Mouse (Mus musculus) C2C12 (cell line): ENCODE data around the gene Babam2. TPM values are rescaled to one million over a fixed set of nuclear protein-coding genes. Genes with fewer than 3 reads are reported as not detected.
A peak's percentile ranks its signal among the peaks of the same experiment; 100 is the strongest.

Experiments
- H3K27me3 ChIP-seq: one replicate; pipeline ENCODE4 v1.6.1; 2011; ENCODE audit not compliant: control insufficient read depth, insufficient read depth, insufficient read length
- H3K36me3 ChIP-seq: one replicate; pipeline ENCODE4 v1.6.1; 2011; ENCODE audit not compliant: control insufficient read depth, insufficient read depth
- H3K4me3 ChIP-seq: one replicate; pipeline ENCODE4 v1.5.1; 2011; ENCODE audit warnings: mild to moderate bottlenecking, control low read depth; ENCODE audit not compliant: poor library complexity, insufficient read depth, severe bottlenecking
- H3K79me2 ChIP-seq: one replicate; pipeline ENCODE4 v1.6.1; 2011; ENCODE audit not compliant: control insufficient read depth, insufficient read depth
- H3K79me3 ChIP-seq: one replicate; pipeline ENCODE4 v1.6.1; 2011; ENCODE audit warnings: low read depth, control low read depth
- H3ac ChIP-seq: one replicate; pipeline ENCODE3; 2011; ENCODE audit warnings: low read depth; ENCODE audit not compliant: control insufficient read depth, insufficient read length
- CEBPB ChIP-seq: IDR thresholded peaks from one replicate; pipeline ENCODE4 v1.6.1; 2011; ENCODE audit warnings: low read depth, mild to moderate bottlenecking, control low read depth, moderate library complexity
- CTCF ChIP-seq: IDR thresholded peaks from one replicate; pipeline ENCODE4 v1.5.1; 2011; ENCODE audit not compliant: control insufficient read depth, insufficient read depth, insufficient read length
- FOSL1 ChIP-seq: IDR thresholded peaks from one replicate; pipeline ENCODE4 v1.8.0; 2011; ENCODE audit warnings: mild to moderate bottlenecking, low read length; ENCODE audit not compliant: poor library complexity, insufficient read depth, severe bottlenecking
- MAX ChIP-seq: IDR thresholded peaks from one replicate; pipeline ENCODE4 v1.6.1; 2011; ENCODE audit warnings: mild to moderate bottlenecking, control low read depth
- MYOD1 ChIP-seq: IDR thresholded peaks from one replicate; pipeline ENCODE4 v1.6.1; 2011; ENCODE audit warnings: low read depth; ENCODE audit not compliant: control insufficient read depth, insufficient read length
- MYOG ChIP-seq: IDR thresholded peaks from one replicate; pipeline ENCODE4 v1.6.1; 2011; ENCODE audit not compliant: control insufficient read depth, insufficient read length; ENCODE audit errors: extremely low read depth
- USF1 ChIP-seq: IDR thresholded peaks from one replicate; pipeline ENCODE4 v1.6.1; 2011; ENCODE audit warnings: low read depth, mild to moderate bottlenecking, control low read depth, moderate library complexity
- polyA plus RNA-seq: library from polyadenylated mRNA; unstranded; fragments of >200 nt; fragmentation: generic; extraction: Trizol; gene quantifications from one replicate; pipeline ENCODE4 v1.2.1, GENCODE M21; 2012; ENCODE audit warnings: missing spikeins

Gene Babam2
- polyA plus RNA-seq, 1 experiment: 36.0 TPM

DNA sequence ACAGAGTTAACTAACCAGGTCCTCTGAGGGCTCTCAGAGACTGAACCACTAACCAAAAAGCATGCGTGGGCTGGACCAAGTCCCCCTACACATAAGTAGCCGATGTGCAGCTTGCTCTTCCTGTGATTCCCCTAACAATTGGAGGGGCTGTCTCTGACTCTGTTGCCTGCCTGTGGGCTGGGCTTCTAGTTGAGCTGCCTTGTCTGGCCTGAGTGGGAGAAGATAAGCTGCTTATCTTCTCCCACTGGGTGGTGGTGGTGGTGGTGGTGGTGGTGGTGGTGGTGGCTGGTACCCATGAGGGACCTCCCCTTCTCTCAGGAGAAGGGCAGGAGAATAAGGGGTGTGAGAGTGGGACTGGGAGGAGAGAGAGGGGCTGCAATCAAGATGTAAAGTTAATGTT lies 11.4 kb upstream of the Babam2 start:
- Histone ChIP-seq H3K79me2 (no peaks in the 10 kb centered on the region), H3K36me3 (no peaks in the 10 kb centered on the region), H3ac (no peak overlapping the region), H3K79me3 (no peaks in the 10 kb centered on the region), H3K4me3 (no peak overlapping the region), H3K27me3 (no peaks in the 10 kb centered on the region)
- TF ChIP-seq MAX (no peak), CEBPB (no peak), MYOG (no peak), CTCF (no peak), USF1 (no peak), FOSL1 (no peak), MYOD1 (no peak)

- Histone ChIP-seq H3K27me3 (no peaks in the 10 kb centered on the region), H3K79me3 (no peaks in the 10 kb centered on the region), H3ac (no peak overlapping the region), H3K4me3 (no peak overlapping the region), H3K36me3 (no peaks in the 10 kb centered on the region), H3K79me2 (no peaks in the 10 kb centered on the region)
- TF ChIP-seq MYOG: no peak
- no peak for TF ChIP-seq MYOD1
- no peak for TF ChIP-seq CTCF
Measured at GRCm38 (mm10) chr5:31687972-31688371, 9.5 kb upstream of the Babam2 start.

DNA sequence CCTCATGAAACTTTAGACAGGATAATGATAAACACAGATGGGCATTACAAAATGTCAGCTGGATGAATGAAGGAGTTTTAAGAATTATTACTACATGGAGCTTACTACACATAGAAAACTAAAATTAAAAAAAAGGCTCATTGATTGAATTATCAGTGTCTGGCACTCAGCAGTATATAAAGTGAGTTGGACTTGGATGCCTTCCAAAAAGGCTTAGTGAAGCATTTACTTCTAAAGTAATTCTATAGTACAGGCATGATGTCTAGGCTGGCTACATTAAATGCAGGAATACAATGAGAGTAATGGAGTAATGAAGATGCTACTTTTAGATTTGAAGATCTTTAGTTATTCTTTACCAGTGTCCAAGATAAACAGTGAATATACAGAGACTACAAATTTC lies 4.3 kb upstream of the Babam2 start:
- TF ChIP-seq MYOD1 (no peak), MAX (no peak), MYOG (no peak), CTCF (no peak), CEBPB (no peak), USF1 (no peak)
- no peak overlapping the region for H3ac ChIP-seq
- no peaks in the 10 kb centered on the region for H3K36me3 ChIP-seq
- no peaks in the 10 kb centered on the region for H3K27me3 ChIP-seq
- H3K79me3 ChIP-seq: no peaks in the 10 kb centered on the region
- no peak overlapping the region for H3K4me3 ChIP-seq
- H3K79me2 ChIP-seq: peaks cover 8% of the 10 kb centered on the region

- Histone ChIP-seq H3ac (peak within 1 kb of the TSS; percentile 79), H3K79me2 (peaks cover 8% of the 10 kb centered on the region), H3K4me3 (peak within 1 kb of the TSS; percentile 59), H3K27me3 (no peaks in the 10 kb centered on the region), H3K36me3 (peaks cover 4% of the 10 kb centered on the region), H3K79me3 (peaks cover 2% of the 10 kb centered on the region)
- TF ChIP-seq MAX (no peak), MYOG (no peak), CTCF (no peak), USF1 (no peak), FOSL1 (no peak), CEBPB (no peak), MYOD1 (no peak)
Measured at GRCm38 (mm10) chr5:31696971-31697643, 377 bp upstream of the Babam2 start, which contains the start of gene Rbks. Gene Rbks (minus strand): TSS chr5:31697627.

GRCm38 (mm10) chr5:31698297-31698726 lies 828 bp downstream of the Babam2 start:
- peaks cover 2% of the 10 kb centered on the region for H3K79me3 ChIP-seq
- H3K36me3 ChIP-seq: peaks cover 4% of the 10 kb centered on the region
- peak overlapping the region; percentile 59 for H3K4me3 ChIP-seq
- peak overlapping the region; percentile 49 for H3ac ChIP-seq
- H3K27me3 ChIP-seq: no peaks in the 10 kb centered on the region
- peaks cover 8% of the 10 kb centered on the region for H3K79me2 ChIP-seq
- TF ChIP-seq MAX (peak; percentile 64), USF1 (peak; percentile 63), CTCF (no peak), CEBPB (no peak), MYOD1 (peak; percentile 12)

DNA sequence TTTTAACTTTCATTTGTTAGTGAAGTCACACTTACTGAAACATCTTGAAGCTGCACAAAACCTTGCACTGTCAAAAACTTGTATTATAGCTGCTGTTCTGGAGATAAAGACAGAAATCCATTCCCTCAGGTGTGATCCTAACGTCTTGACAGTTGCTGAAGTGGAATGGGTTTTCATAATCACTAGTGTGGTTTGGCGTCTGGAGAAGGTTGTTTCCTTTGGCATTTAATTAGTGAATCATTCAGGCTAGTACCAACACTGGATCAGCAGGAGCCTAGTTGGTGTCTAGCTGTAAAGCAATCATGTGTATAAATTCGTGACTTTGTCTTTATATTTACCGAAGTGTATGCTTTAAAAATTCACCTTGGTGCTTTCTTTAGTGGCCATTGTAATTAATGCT lies 1.4 kb downstream of the Babam2 start:
- Histone ChIP-seq H3ac (no peak overlapping the region), H3K79me3 (peaks cover 2% of the 10 kb centered on the region), H3K27me3 (no peaks in the 10 kb centered on the region), H3K4me3 (no peak overlapping the region), H3K36me3 (peaks cover 4% of the 10 kb centered on the region), H3K79me2 (peaks cover 8% of the 10 kb centered on the region)
- no peak for TF ChIP-seq MYOD1
- TF ChIP-seq CEBPB: no peak

DNA sequence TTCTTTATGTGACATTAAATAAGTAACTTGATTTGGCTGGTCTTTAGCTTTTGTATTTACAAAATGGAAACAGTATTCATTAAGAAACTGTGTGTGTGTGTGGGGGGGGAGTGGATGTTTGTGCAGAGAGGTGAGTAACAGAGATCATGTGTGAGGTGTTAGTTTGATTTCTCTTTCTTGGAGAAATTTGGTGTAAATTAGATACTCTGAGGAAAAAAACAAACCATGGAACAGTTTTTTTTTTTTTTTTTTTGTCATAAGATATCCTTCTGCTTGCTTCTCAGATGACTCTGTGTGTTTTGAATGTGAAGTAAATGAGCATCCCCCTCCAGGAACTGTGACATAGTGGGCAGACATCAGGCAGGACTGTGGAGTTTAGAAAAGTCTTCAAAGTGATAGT lies 1.9 kb downstream of the Babam2 start:
- Histone ChIP-seq H3K36me3 (peaks cover 4% of the 10 kb centered on the region), H3ac (no peak overlapping the region), H3K27me3 (no peaks in the 10 kb centered on the region), H3K79me2 (peaks cover 8% of the 10 kb centered on the region), H3K79me3 (peaks cover 2% of the 10 kb centered on the region), H3K4me3 (no peak overlapping the region)
- TF ChIP-seq MYOG (no peak), CEBPB (no peak), MYOD1 (no peak), FOSL1 (no peak), MAX (no peak), USF1 (no peak), CTCF (no peak)
